ENCODE assay signal across 8 mouse cellular contexts in genomic region chr11:61578541-61578982, GRCm38 (mm10). TPM values are rescaled to one million over a fixed set of nuclear protein-coding genes. Genes with fewer than 3 reads are reported as not detected.
A peak's percentile ranks its signal among the peaks of the same experiment; 100 is the strongest.
DNase-seq lines count a peak whose midpoint lies in the region; ATAC-seq and TF ChIP-seq lines count a peak whose summit lies in the region.

No protein-coding gene starts in this region.

- peak overlapping the region; percentile 90 for H3K4me3 ChIP-seq in left cerebral cortex, adult 2 months
- H3K4me3 ChIP-seq in brown adipose tissue, adult 24 weeks (ENCODE audit: insufficient read depth, low read depth, low read length): peak overlapping the region; percentile 77
- peak overlapping the region; percentile 83 for H3K4me3 ChIP-seq in hindbrain, embryonic 15.5 days

- no peak for TF ChIP-seq CTCF in left cerebral cortex, adult 2 months (IDR thresholded peaks at IDR 0.05)

- DNase-seq in left cerebral cortex, adult 2 months (ENCODE audit: extremely low spot score in 1 of 2, low spot score in 2 of 2): no peak
- DNase-seq in left cerebral cortex, postnatal 4 days: no peak
- DNase-seq in mesoderm, embryonic 11.5 days (ENCODE audit: low read depth, low spot score): peak; percentile 6
- DNase-seq in layer of hippocampus, adult 11-12 months (ENCODE audit: low spot score): no peak
- DNase-seq in left cerebral cortex, postnatal 25 days (ENCODE audit: low spot score in 2 of 2): no peak
- no peak for DNase-seq in thymus, adult 18-20 months

- intact Hi-C loops in left cerebral cortex, adult 2 months (cut with DNase I): loop anchor here (2.0 to 5.0 kb wide), 3 partner anchors 42 to 71 kb away; partner anchors contain the start of gene B9d1
- intact Hi-C loops in left cerebral cortex, postnatal 4 days (cut with DNase I): loop anchor here (5.0 to 10.0 kb wide), 2 partner anchors 164 to 406 kb away; no protein-coding TSS in a partner anchor
- intact Hi-C loops in left cerebral cortex, postnatal 25 days (cut with DNase I): loop anchor here (2.0 kb wide), 1 partner anchor 40 kb away; no protein-coding TSS in a partner anchor

- peak overlapping the region; percentile 92 for H3K9ac ChIP-seq in hindbrain, embryonic 15.5 days

- under 1% methylated on average over 17 of the region's 17 CpGs for WGBS in hindbrain, embryonic 15.5 days

- 0 out of 2 replicates have a peak, but pooled peaks have one; percentile 2 for ATAC-seq in hindbrain, embryonic 15.5 days (ENCODE audit: low FRiP score, low read depth)

- H3K4me2 ChIP-seq in hindbrain, embryonic 15.5 days: peak overlapping the region; percentile 75

- H3K27me3 ChIP-seq in hindbrain, embryonic 15.5 days: no peaks in the 10 kb centered on the region

- H3K4me1 ChIP-seq in brown adipose tissue, adult 24 weeks (ENCODE audit: control insufficient read depth, insufficient read depth, insufficient read length, low read length): peaks cover 24% of the 10 kb centered on the region
- H3K4me1 ChIP-seq in hindbrain, embryonic 15.5 days (replicated peaks): peaks cover 30% of the 10 kb centered on the region

- peak overlapping the region; percentile 88 for H3K27ac ChIP-seq in left cerebral cortex, adult 2 months
- peak overlapping the region; percentile 82 for H3K27ac ChIP-seq in brown adipose tissue, adult 24 weeks (replicated peaks; ENCODE audit: low read depth, low read length)
- H3K27ac ChIP-seq in hindbrain, embryonic 15.5 days (replicated peaks): peak overlapping the region; percentile 87

- no peaks in the 10 kb centered on the region for H3K36me3 ChIP-seq in hindbrain, embryonic 15.5 days

- no peaks in the 10 kb centered on the region for H3K9me3 ChIP-seq in hindbrain, embryonic 15.5 days

RNA-seq across cellular contexts. Expression of gene Epn2, which starts 0.9 kb away (rescaled TPM):
- total RNA-seq in left cerebral cortex, adult 2 months (2021): 100 to 1,000 TPM; 113 TPM
- 10 to 100 TPM; 99.3 to 99.6 TPM for total RNA-seq in left cerebral cortex, postnatal 4 days (2021)
- polyA plus RNA-seq in brown adipose tissue, adult 24 weeks (2012; ENCODE audit: insufficient read depth, insufficient read length, missing spikeins): 20.2 and 29.1 TPM in 2 replicates
- 69.9 and 79.6 TPM in 2 replicates for polyA plus RNA-seq in hindbrain, embryonic 15.5 days (2015; fragmentation: Nextera tagmentation; extraction: Ambion mirVana)
- 100 to 1,000 TPM; 118 to 133 TPM for total RNA-seq in left cerebral cortex, postnatal 25 days (2021)
